Mouse (Mus musculus): Measurements from ENCODE around the gene Paox.

Paox gene

GRCm38 (mm10) chr7:140169386-140169785 lies 53.8 kb downstream of the Paox start:
- no peak for DNase-seq (ENCODE audit: low spot score in 2 of 2)

GRCm38 (mm10) chr7:140170863-140171262 lies 55.3 kb downstream of the Paox start:
- no peak for DNase-seq (ENCODE audit: low spot score in 2 of 2)

- DNase-seq (ENCODE audit: low spot score in 2 of 2) = no peak
These were observed 57.3 kb downstream of the Paox start, which contains the start of gene Olfr523 for GRCm38 (mm10) chr7:140172936-140173335. Olfr523 (plus strand) TSS chr7:140173217.

- DNase-seq (ENCODE audit: low spot score in 2 of 2) = no peak
These were observed 63.6 kb downstream of the Paox start for GRCm38 (mm10) chr7:140179176-140179575.

GRCm38 (mm10) chr7:140180692-140181091 lies 65.1 kb downstream of the Paox start:
- no peak for DNase-seq (ENCODE audit: low spot score in 2 of 2)

GRCm38 (mm10) chr7:140184206-140184605 lies 68.6 kb downstream of the Paox start:
- DNase-seq (ENCODE audit: low spot score in 2 of 2) = no peak
